Mouse (Mus musculus) E14TG2a.4 (cell line): Measurements from ENCODE around the gene Zfp64.

ENCODE experiments used
- CTCF ChIP-seq: conservative IDR thresholded peaks from 2 replicates; pipeline ENCODE4 v1.5.1; 2014; ENCODE audit warnings: low read length
- NANOG ChIP-seq: IDR thresholded peaks from 2 replicates; pipeline ENCODE4 v1.6.1; 2014; ENCODE audit warnings: borderline replicate concordance, low read length, mixed read lengths
- POU5F1 ChIP-seq: IDR thresholded peaks from 2 replicates; pipeline ENCODE4 v1.6.1; 2014; ENCODE audit warnings: low read length, borderline replicate concordance

DNA sequence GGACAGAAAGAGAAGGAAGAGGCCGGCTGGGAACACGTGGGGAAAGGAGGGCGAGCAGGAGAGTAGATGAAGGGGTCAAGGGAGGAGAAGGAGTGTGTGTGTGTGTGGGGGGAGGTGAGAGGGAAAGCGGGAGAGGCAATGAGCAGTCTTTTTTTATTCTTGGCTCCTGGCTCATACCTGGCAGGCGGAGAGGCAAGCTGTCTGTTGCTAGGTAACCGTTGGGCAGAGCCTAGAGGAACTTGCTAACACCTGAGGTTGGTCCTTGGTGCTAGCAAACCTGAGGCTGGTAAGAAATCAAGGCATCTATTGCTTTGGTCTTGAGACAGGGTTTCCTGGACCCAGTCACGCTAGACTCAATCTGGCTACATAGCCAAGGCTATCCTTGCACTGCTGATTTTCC is 98.7 kb downstream of the Zfp64 start:
- no peak for TF ChIP-seq CTCF
- TF ChIP-seq NANOG = no peak
- no peak for TF ChIP-seq POU5F1
